Mouse (Mus musculus) heart, embryonic 13.5 days (tissue): ENCODE results near the gene Itprip. TPM values are rescaled to one million over a fixed set of nuclear protein-coding genes. Genes with fewer than 3 reads are reported as not detected.
"Not testable (repeated sequence)": the region's sequence is repeated elsewhere in the genome, so short reads cannot be mapped to it uniquely, and the experiment has no call there.

Experiments
- ATAC-seq: fragments of 200-750 bp; cut with Nextera tagmentation; 2 replicates; pipeline ENCODE4 v1.8.0; 2017; ENCODE audit warnings: moderate TSS enrichment; ENCODE audit not compliant: insufficient number of reproducible peaks, low FRiP score, low TSS enrichment; ENCODE audit errors: extremely low read depth
- H3K27ac ChIP-seq: fragments of 300-500 bp; sonication (generic); replicated peaks from 2 replicates; pipeline ENCODE4 v1.5.1; 2015; ENCODE audit warnings: moderate library complexity, mild to moderate bottlenecking, inconsistent platforms
- H3K27me3 ChIP-seq: fragments of 300-500 bp; sonication (generic); replicated peaks from 2 replicates; pipeline ENCODE4 v1.6.1; 2015; ENCODE audit warnings: mild to moderate bottlenecking, inconsistent platforms
- H3K36me3 ChIP-seq: fragments of 300-500 bp; sonication (generic); 2 replicates; pipeline ENCODE4 v1.6.1; 2015; ENCODE audit warnings: mild to moderate bottlenecking, inconsistent platforms
- H3K4me1 ChIP-seq: fragments of 300-500 bp; sonication (generic); 2 replicates; pipeline ENCODE4 v1.6.1; 2015; ENCODE audit warnings: inconsistent platforms
- H3K4me2 ChIP-seq: fragments of 300-500 bp; sonication (generic); 2 replicates; pipeline ENCODE4 v1.6.1; 2015; ENCODE audit warnings: inconsistent platforms, mild to moderate bottlenecking, moderate library complexity
- H3K4me3 ChIP-seq: fragments of 300-500 bp; sonication (generic); 2 replicates; pipeline ENCODE4 v1.5.1; 2015; ENCODE audit warnings: moderate library complexity, mild to moderate bottlenecking, inconsistent platforms
- H3K9ac ChIP-seq: fragments of 300-500 bp; sonication (generic); 2 replicates; pipeline ENCODE4 v1.6.1; 2015; ENCODE audit warnings: inconsistent platforms, mild to moderate bottlenecking, moderate library complexity
- H3K9me3 ChIP-seq: fragments of 300-500 bp; sonication (generic); 2 replicates; pipeline ENCODE4 v1.6.1; 2016; ENCODE audit warnings: inconsistent platforms
- WGBS: fragments of 180-500 bp; shearing (Covaris S2); methylation state at CpG from one replicate; pipeline ENCODE4 v1.1.7; 2015; ENCODE audit warnings: mixed read lengths; 5-methylcytosine and 5-hydroxymethylcytosine counted together
- microRNA-seq: library from miRNA; unstranded; fragments of <30 nt; microRNA quantifications from one replicate; pipeline ENCODE4, GENCODE M21; 2016
- polyA plus RNA-seq: library from polyadenylated mRNA; unstranded; fragments of >200 nt; fragmentation: Nextera tagmentation; extraction: Ambion mirVana; gene quantifications from 2 replicates; pipeline ENCODE4 v1.2.1, GENCODE M21; 2015

The Itprip gene
- polyA plus RNA-seq, 1 experiment from 2014 or later, result 19.9 TPM

- H3K9ac ChIP-seq, H3K4me3 ChIP-seq, ATAC-seq, H3K27ac ChIP-seq, H3K9me3 ChIP-seq, H3K27me3 ChIP-seq, H3K36me3 ChIP-seq, H3K4me2 ChIP-seq: not testable (repeated sequence)
- 77% methylated on average over 3 of the region's 3 CpGs for WGBS
- H3K4me1 ChIP-seq, result peaks cover 19% of the 10 kb centered on the region
Observed at GRCm38 (mm10) chr19:47852131-47852530, 67.0 kb downstream of the Itprip start.

GRCm38 (mm10) chr19:47849735-47850134 is 69.4 kb downstream of the Itprip start:
- H3K4me2 ChIP-seq, result no peak overlapping the region
- ATAC-seq, result no peak
- WGBS, result 84% methylated on average over 3 of the region's 3 CpGs
- H3K9ac ChIP-seq, result no peak overlapping the region
- H3K27ac ChIP-seq, result no peak overlapping the region
- H3K36me3 ChIP-seq, result no peaks in the 10 kb centered on the region
- H3K4me1 ChIP-seq, result peaks cover 11% of the 10 kb centered on the region
- no peaks in the 10 kb centered on the region for H3K27me3 ChIP-seq
- no peaks in the 10 kb centered on the region for H3K9me3 ChIP-seq
- no peak overlapping the region for H3K4me3 ChIP-seq

Small RNA genes lying within 50 kb of the gene (microRNA-seq; reads per million reads assigned to microRNA genes)
- gene Gm22240, result 0.61 reads per million

Other genes with a start within 250 kb of the Itprip start
- 0.51 and 1.1 TPM in 2 replicates for gene Col17a1, start 227.2 kb downstream of the Itprip start, polyA plus RNA-seq
- gene Sfr1, start 187.6 kb downstream of the Itprip start, polyA plus RNA-seq, result 194 and 210 TPM in 2 replicates
- gene Gsto1, start 64.3 kb downstream of the Itprip start, polyA plus RNA-seq, result 85.2 and 89.5 TPM in 2 replicates
- 1.0 and 1.4 TPM in 2 replicates for gene Gsto2, start 53.8 kb downstream of the Itprip start, polyA plus RNA-seq
- 0.09 and 0.15 TPM in 2 replicates for gene Cfap43, start within 50 bp of the Itprip start, polyA plus RNA-seq
- 0.08 and 0.11 TPM in 2 replicates for gene Cfap58, start 18.4 kb upstream of the Itprip start, polyA plus RNA-seq